Mouse (Mus musculus) MEL (cell line): ENCODE data around the gene Pcx.

Source experiments
- ETS1 ChIP-seq: IDR thresholded peaks from 2 replicates; pipeline ENCODE4 v1.6.1; 2012; ENCODE audit warnings: low read depth, mild to moderate bottlenecking, inconsistent platforms, low read length, improper control_type of control experiment, moderate library complexity
- GABPA ChIP-seq: IDR thresholded peaks from 2 replicates; pipeline ENCODE4 v1.6.1; 2012; ENCODE audit warnings: low read depth, mild to moderate bottlenecking, inconsistent platforms, low read length, improper control_type of control experiment, moderate library complexity
- MAX ChIP-seq: IDR thresholded peaks from 2 replicates; pipeline ENCODE4 v1.6.1; 2011; ENCODE audit warnings: low read length, improper control_type of control experiment
- MYB ChIP-seq: IDR thresholded peaks from 2 replicates; pipeline ENCODE4 v1.6.1; 2011; ENCODE audit warnings: mild to moderate bottlenecking, low read depth, low read length, improper control_type of control experiment
- POLR2A ChIP-seq, 2 experiments: IDR thresholded peaks; 2 replicates each; pipeline ENCODE4 v1.6.1; 2011 to 2012; ENCODE audit warnings: low read length in 2 of 2, mild to moderate bottlenecking in 2 of 2, control low read depth in 1 of 2, improper control_type of control experiment in 1 of 2, low read depth in 1 of 2, moderate library complexity in 1 of 2; ENCODE audit not compliant: control insufficient read depth in 1 of 2, insufficient read depth in 1 of 2, poor library complexity in 1 of 2
- POLR2AphosphoS2 ChIP-seq: IDR thresholded peaks from 2 replicates; pipeline ENCODE4 v1.6.1; 2011; ENCODE audit warnings: low read length, improper control_type of control experiment
- TAL1 ChIP-seq: IDR thresholded peaks from 2 replicates; pipeline ENCODE4 v1.6.1; 2012; ENCODE audit warnings: mild to moderate bottlenecking, inconsistent platforms, low read length, moderate library complexity, mixed read lengths
- TCF12 ChIP-seq: IDR thresholded peaks from 2 replicates; pipeline ENCODE4 v1.6.1; 2014; ENCODE audit warnings: low read depth, mild to moderate bottlenecking, inconsistent platforms, low read length, improper control_type of control experiment, moderate library complexity
- ZC3H11A ChIP-seq: IDR thresholded peaks from 2 replicates; pipeline ENCODE4 v1.6.1; 2012; ENCODE audit warnings: low read depth, mild to moderate bottlenecking, inconsistent platforms, low read length, improper control_type of control experiment

- no peak for TF ChIP-seq ETS1
- no peak for TF ChIP-seq MYB
- no peak for TF ChIP-seq GABPA
- TF ChIP-seq TAL1, result no peak
- TF ChIP-seq POLR2A (IDR thresholded peaks at IDR 0.05; ENCODE audit: control insufficient read depth in 1 of 2, insufficient read depth in 1 of 2, low read depth in 1 of 2, low read length in 2 of 2, poor library complexity in 1 of 2), result no peak
- TF ChIP-seq MAX, result no peak
- no peak for TF ChIP-seq TCF12
- TF ChIP-seq ZC3H11A, result no peak
- no peak for TF ChIP-seq POLR2AphosphoS2
Observed at GRCm38 (mm10) chr19:4605654-4606053, 95.4 kb downstream of the Pcx start.
